Mouse (Mus musculus) brain, embryonic 14.5 days (tissue): Measurements from ENCODE around the gene Nfia.

Source experiments
- CTCF ChIP-seq: fragments of 200-500 bp; IDR thresholded peaks from 2 replicates; pipeline ENCODE4 v1.5.1; 2012; ENCODE audit warnings: inconsistent platforms, mild to moderate bottlenecking, moderate library complexity, borderline replicate concordance; ENCODE audit not compliant: insufficient read depth, insufficient read length; ENCODE audit errors: extremely low read depth
- POLR2A ChIP-seq: fragments of 200-500 bp; IDR thresholded peaks from 2 replicates; pipeline ENCODE4 v1.6.1; 2012; ENCODE audit warnings: mild to moderate bottlenecking, inconsistent platforms, borderline replicate concordance; ENCODE audit not compliant: poor library complexity, insufficient read depth, insufficient read length, severe bottlenecking; ENCODE audit errors: extremely low read depth

DNA sequence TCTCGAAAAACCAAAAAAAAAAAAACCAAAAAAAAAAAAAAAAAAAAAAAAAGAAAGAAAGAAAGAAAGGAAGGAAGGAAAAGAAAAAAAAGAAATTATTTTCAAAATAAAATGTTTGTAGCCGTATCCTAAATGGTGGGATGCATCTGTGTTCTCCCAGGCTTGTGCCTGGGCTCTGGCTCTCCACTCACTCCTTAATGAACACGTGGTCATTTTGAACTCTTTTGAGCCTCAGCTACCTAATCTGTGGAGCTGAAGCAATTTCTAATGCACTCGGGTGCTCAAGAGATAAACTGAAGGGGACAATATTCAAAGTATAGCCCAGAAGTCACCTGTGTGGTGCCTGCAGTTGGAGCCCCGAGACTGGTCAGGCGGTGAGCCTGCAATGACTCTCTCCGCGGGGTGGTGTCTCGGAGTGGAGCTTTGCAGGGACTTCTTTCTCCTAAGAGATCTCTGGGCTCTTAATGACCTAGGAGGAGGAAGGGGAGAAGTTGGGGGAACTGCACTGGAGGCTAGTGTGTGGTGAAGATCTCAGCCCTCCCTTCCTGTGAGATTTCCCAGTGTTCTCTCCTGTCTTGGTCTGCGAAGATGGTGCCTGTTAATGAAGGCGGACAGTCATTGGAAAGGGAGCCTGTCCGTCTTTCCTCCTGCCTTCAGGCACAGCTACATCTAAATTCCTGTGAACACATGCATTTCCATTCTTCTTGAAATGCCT, 57.0 kb downstream of the Nfia start:
- no peak for TF ChIP-seq POLR2A
- TF ChIP-seq CTCF, result no peak
